Mouse (Mus musculus) brain, adult 10 weeks (tissue): ENCODE results near the gene Trim28. TPM values are rescaled to one million over a fixed set of nuclear protein-coding genes. Genes with fewer than 3 reads are reported as not detected.

ENCODE experiments used
- polyA plus RNA-seq: library from polyadenylated mRNA; stranded (reverse); fragments of 350-450 nt; fragmentation: Illumina TruSeq; extraction: RNeasy Lipid Tissue Mini Kit (QIAGEN cat#74804); gene quantifications from one replicate; pipeline ENCODE4 v1.2.3, GENCODE M21; 2015; ENCODE audit warnings: low read depth, low replicate concordance

The Trim28 gene
- 177 TPM for polyA plus RNA-seq

DNA sequence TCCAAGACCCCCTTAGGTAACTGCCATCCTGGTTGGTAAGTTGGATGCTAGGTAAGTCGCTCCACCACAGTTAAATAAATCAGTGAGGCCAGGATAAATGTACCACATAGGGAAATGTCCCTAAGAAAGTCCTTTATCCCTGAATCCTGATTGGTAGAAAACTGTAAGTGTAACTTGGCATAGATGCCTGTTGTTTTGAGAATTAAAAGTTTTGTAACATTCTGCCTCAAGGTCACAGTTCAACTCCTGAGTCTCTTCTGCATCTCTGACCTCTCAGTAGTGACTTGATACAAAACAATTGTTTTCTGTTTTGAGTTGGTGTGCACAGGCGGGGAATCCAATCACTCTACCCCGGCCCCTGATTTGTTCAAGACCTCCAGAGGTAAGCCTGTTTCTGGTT is at the start of gene Trim28:
Gene Trim28, plus strand, starts transcription at position 264 of the 400 bp plus-strand sequence.

GRCm38 (mm10) chr7:12965678-12966091 is 33.2 kb upstream of the Trim28 start, which contains the start of gene Zfp324:
Gene Zfp324 (plus strand): TSS chr7:12965838.

DNA sequence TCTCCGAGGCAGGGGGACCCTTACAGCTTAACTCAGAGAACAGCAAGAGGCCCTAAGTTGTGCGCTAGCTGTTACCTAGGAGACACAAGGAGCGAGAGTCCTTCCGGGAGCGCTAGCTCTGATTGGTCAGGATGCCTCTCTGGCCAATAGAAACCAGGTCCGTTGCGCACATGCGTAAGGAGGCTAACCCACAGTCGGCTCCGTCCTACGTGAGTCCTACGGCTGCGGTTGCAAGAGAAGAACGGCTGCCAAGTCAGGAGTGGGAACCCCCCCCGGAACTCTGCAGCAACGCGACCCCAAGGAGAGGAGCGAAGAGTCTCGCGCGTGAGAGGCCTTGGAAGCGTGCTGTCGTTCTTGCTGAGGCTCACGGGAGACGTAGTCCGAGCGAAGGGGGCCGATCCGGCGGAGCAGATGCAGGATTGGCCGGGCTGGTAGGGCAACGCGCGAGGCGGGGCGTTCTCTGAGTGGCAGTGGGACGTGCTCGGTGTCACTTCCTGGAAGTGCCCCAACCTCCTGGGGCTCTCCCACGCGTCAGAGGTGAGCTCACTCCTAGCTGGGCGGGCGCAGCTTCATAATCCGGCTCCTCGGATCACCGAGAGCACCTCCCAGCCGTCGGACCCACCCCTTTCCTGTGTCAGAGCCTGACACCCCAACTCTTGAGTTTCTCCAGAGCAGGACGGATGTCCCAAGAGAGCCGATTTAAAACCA is 21.1 kb upstream of the Trim28 start, which contains the start of gene Zfp446:
Gene Zfp446, plus strand, starts transcription at position 167 of the 708 bp plus-strand sequence.

DNA sequence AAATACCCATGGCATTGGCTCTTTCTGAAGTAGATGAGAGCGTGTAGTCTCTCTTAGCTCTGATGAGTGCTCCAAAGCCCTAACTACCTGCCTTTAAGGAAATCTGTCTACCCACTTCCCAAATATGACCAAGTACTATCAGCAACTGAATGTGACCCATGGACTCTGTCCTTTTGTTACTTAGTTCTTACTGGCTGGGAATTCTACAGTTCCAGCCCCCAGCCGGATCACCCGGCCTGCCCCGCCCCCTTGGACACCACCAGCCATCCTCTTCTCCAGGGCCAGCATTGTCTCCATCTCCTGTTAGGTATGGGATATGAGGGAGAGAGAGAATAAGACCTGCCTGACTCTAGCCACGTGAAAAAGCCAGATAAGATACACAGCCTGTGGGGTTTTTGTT is 861 bp upstream of the Trim28 start, which contains the start of gene Slc27a5:
Gene Slc27a5, minus strand, starts transcription at position 140 of the 400 bp plus-strand sequence.

GRCm38 (mm10) chr7:13010005-13010908 is 11.3 kb downstream of the Trim28 start, which contains the start of gene Zbtb45:
Gene Zbtb45 (minus strand): TSS chr7:13010034.

DNA sequence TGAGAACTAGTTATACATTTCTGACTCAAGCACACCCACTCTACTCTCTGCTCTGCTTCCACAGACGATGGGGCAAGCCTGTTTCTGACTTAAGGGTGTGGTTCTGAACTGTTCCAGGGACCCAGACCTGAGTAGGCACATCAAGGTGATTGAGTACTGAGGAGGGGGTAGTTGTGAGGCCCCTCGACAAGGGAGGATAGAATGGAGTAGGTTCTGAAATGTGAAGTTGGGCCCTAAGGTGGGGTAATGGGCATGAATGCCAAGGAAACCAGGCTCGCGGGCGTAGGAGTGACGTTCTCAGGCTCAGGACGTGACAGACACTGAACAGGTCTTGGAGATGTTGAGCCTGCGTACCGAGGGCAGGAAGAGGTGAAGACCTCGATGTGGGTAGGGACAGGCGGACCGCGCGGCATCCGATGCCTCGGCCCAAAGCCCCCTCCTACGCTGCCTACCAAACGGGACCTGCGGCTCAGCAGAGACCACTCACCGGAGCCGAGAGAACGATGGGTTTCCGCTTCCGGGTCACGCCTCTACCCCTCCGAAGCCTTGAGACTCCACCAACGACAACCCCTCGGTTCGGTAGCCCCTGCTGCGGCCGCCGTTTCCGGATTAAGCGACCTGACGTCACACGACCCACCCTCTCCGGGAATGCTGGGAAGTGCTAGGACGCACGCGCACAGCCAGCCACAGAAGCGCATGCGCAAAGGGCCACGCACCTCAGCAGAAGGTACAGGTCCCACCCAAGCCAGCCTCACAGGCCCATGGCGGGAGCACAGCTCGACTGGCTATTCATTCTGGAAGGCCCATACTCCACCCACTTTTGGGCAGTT is 35.4 kb downstream of the Trim28 start, which contains the start of gene Chmp2a:
Gene Chmp2a, minus strand, starts transcription at position 660 of the 830 bp plus-strand sequence.

GRCm38 (mm10) chr7:13037901-13038555 is 39.1 kb downstream of the Trim28 start, which contains the start of gene Ube2m:
Gene Ube2m (minus strand): TSS chr7:13038275.

DNA sequence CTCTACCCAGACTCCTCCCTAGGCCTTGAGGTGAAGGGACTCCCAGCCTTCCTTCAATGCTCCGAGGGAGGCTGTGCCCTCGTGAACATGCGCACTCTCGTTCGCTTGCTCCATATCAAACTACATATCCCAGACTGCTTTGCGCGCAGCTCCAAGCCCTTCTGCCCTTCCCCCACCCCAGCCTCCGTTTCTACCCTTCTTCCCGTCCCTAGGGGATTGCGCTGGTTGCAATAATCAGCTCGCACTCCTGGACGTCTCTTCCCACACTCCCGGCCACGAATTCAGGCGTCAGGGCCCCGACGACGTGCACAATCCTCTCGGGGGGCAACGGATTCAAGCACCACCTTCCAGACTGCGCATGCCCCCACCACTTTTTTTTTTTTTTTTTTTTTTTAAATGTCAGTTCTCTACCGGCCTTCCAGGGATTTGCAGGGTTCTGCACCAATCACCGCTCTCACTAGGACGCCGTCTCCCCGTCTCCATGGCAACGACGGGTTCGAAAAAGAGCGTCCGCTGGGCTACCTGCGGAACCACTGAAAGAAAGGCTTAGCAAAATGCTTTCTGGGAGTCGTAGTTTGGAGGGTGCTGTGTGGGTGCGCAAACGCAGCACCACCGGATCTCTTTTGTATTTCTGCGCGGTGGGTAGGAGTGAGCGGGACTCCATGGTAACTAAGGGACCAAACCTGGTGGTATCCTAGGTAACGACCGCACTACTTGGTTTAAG is 55.5 kb downstream of the Trim28 start, which contains the start of gene Mzf1:
Gene Mzf1, minus strand, starts transcription at position 478 of the 724 bp plus-strand sequence.

Other genes starting within 250 kb of the Trim28 start
- 17.1 TPM for gene Zscan18, start 195.5 kb upstream of the Trim28 start, polyA plus RNA-seq
- 17.6 TPM for gene Zfp329, start 180.3 kb upstream of the Trim28 start, polyA plus RNA-seq
- gene Zfp110, start 164.4 kb upstream of the Trim28 start, polyA plus RNA-seq: 12.9 TPM
- gene Zfp128, start 117.9 kb upstream of the Trim28 start, polyA plus RNA-seq: 6.8 TPM
- gene Zscan22, start 101.3 kb upstream of the Trim28 start, polyA plus RNA-seq: 9.1 TPM
- gene Rps5, start 76.8 kb upstream of the Trim28 start, polyA plus RNA-seq: 684 TPM
- gene Rnf225, start 71.7 kb upstream of the Trim28 start, polyA plus RNA-seq: 1.1 TPM
- gene Zfp324, start 33.3 kb upstream of the Trim28 start, polyA plus RNA-seq: 6.7 TPM
- gene Zfp446, start 21.3 kb upstream of the Trim28 start, polyA plus RNA-seq: 7.9 TPM
- 0.98 TPM for gene Slc27a5, start 922 bp upstream of the Trim28 start, polyA plus RNA-seq
- gene Zbtb45, start 10.9 kb downstream of the Trim28 start, polyA plus RNA-seq: 22.8 TPM
- gene Chmp2a, start 35.7 kb downstream of the Trim28 start, polyA plus RNA-seq: 240 TPM
- gene Ube2m, start 39.2 kb downstream of the Trim28 start, polyA plus RNA-seq: 279 TPM
- gene Mzf1, start 55.6 kb downstream of the Trim28 start, polyA plus RNA-seq: 7.7 TPM
- not detected for gene Vmn1r85, start 96.1 kb downstream of the Trim28 start, polyA plus RNA-seq
- not detected for gene Vmn1r86, start 120.8 kb downstream of the Trim28 start, polyA plus RNA-seq
- gene Vmn1r87, start 141.0 kb downstream of the Trim28 start, polyA plus RNA-seq: not detected
- not detected for gene Vmn1r88, start 160.5 kb downstream of the Trim28 start, polyA plus RNA-seq
- gene Vmn1r89, start 213.9 kb downstream of the Trim28 start, polyA plus RNA-seq: not detected